3 mouse cellular contexts compared by ENCODE assay signal in genomic region chr14:8271281-8271680, GRCm38 (mm10). TPM values are rescaled to one million over a fixed set of nuclear protein-coding genes. Genes with fewer than 3 reads are reported as not detected.
"Had no signal": no experiment of that assay in that cellular context is flagged by ENCODE, and none has a peak within 500 bp of the region (broad histone marks: within the 10 kb centered on the region; RNA-seq: fewer than 3 reads in every experiment).

No protein-coding gene starts in this region.

RNA-seq across cellular contexts. Expression of gene Acox2, which starts 12.1 kb away (rescaled TPM):
- total RNA-seq: megakaryocyte, adult 5-6 weeks; megakaryocyte-erythroid progenitor cell, adult 5-6 weeks; neutrophil, adult 5-6 weeks had no signal

RNA-seq across cellular contexts. Expression of gene Fam107a, which starts 46.5 kb away (rescaled TPM):
- total RNA-seq: megakaryocyte-erythroid progenitor cell, adult 5-6 weeks; neutrophil, adult 5-6 weeks had no signal
